Mouse (Mus musculus) MEL (cell line): ENCODE measurements at regions not wholly inside any gene's neighbourhood (a gene's known extent, or its start where the extent isn't known, plus 50 kb on each side); places are given as distances from the start of the nearest gene placed in this dataset.

Experiments
- DNase-seq: peaks from one replicate; pipeline ENCODE4 v3.0.0; 2011; ENCODE audit warnings: low read depth, low spot score
- H3K27ac ChIP-seq: 2 replicates; pipeline ENCODE4 v1.5.1; 2012; ENCODE audit warnings: low read depth, mild to moderate bottlenecking, control low read depth, low read length, moderate library complexity; ENCODE audit not compliant: control insufficient read depth
- H3K27me3 ChIP-seq, 2 experiments: fragments of 150-350 bp in 1 of 2; sonication (generic) in 1 of 2; 2 replicates each; pipeline ENCODE4 v1.6.1; 2012; ENCODE audit warnings: low read length in 2 of 2, mild to moderate bottlenecking in 2 of 2, improper control_type of control experiment in 1 of 2, moderate library complexity in 1 of 2; ENCODE audit not compliant: insufficient read depth in 2 of 2, control insufficient read depth in 1 of 2
- H3K36me3 ChIP-seq, 2 experiments: 2 replicates each; pipeline ENCODE4 v1.6.1; 2012 to 2014; ENCODE audit warnings: low read length in 2 of 2, improper control_type of control experiment in 1 of 2, inconsistent platforms in 1 of 2, mild to moderate bottlenecking in 1 of 2; ENCODE audit not compliant: insufficient read depth in 2 of 2, control insufficient read depth in 1 of 2
- H3K4me1 ChIP-seq, 2 experiments: fragments of 150-350 bp in 1 of 2; sonication (generic) in 1 of 2; 2 replicates each; pipeline ENCODE4 v1.6.1; 2012; ENCODE audit warnings: low read length in 2 of 2, improper control_type of control experiment in 1 of 2, mild to moderate bottlenecking in 1 of 2; ENCODE audit not compliant: insufficient read depth in 2 of 2, control insufficient read depth in 1 of 2
- H3K4me3 ChIP-seq, 2 experiments: fragments of 150-350 bp in 1 of 2; sonication (generic) in 1 of 2; 2 replicates each; pipeline ENCODE4 v1.5.1; 2012; ENCODE audit warnings: low read depth in 2 of 2, low read length in 2 of 2, mild to moderate bottlenecking in 2 of 2, moderate library complexity in 2 of 2, control low read depth in 1 of 2, improper control_type of control experiment in 1 of 2; ENCODE audit not compliant: control insufficient read depth in 1 of 2, insufficient read depth in 1 of 2
- H3K79me2 ChIP-seq: 2 replicates; pipeline ENCODE4 v1.6.1; 2012; ENCODE audit warnings: mild to moderate bottlenecking, low read length, moderate library complexity; ENCODE audit not compliant: control insufficient read depth, poor library complexity, insufficient read depth
- H3K9ac ChIP-seq: 2 replicates; pipeline ENCODE4 v1.6.1; 2012; ENCODE audit warnings: low read depth, mild to moderate bottlenecking, control low read depth, low read length, moderate library complexity; ENCODE audit not compliant: control insufficient read depth, poor library complexity, severe bottlenecking
- H3K9me3 ChIP-seq: fragments of 150-350 bp; sonication (generic); replicated peaks from 2 replicates; pipeline ENCODE4 v1.6.1; 2012; ENCODE audit warnings: mild to moderate bottlenecking, low read length, improper control_type of control experiment, moderate library complexity; ENCODE audit not compliant: insufficient read depth
- BHLHE40 ChIP-seq: IDR thresholded peaks from 2 replicates; pipeline ENCODE4 v1.6.1; 2012; ENCODE audit warnings: low read depth, mild to moderate bottlenecking, inconsistent platforms, low read length, improper control_type of control experiment, borderline replicate concordance
- CHD2 ChIP-seq: IDR thresholded peaks from 2 replicates; pipeline ENCODE4 v1.6.1; 2011; ENCODE audit warnings: low read length, improper control_type of control experiment
- CTCF ChIP-seq, 3 experiments: IDR thresholded peaks in 2 of 3; conservative IDR thresholded peaks in 1 of 3; 2 replicates each; pipeline ENCODE4 v1.5.1; 2011 to 2012; ENCODE audit warnings: low read length in 3 of 3, low read depth in 2 of 3, mild to moderate bottlenecking in 2 of 3, improper control_type of control experiment in 1 of 3, inconsistent platforms in 1 of 3, mixed read lengths in 1 of 3, moderate library complexity in 1 of 3; ENCODE audit not compliant: control insufficient read depth in 1 of 3, insufficient read depth in 1 of 3, poor library complexity in 1 of 3, severe bottlenecking in 1 of 3
- ELF1 ChIP-seq: IDR thresholded peaks from 2 replicates; pipeline ENCODE4 v1.6.1; 2014; ENCODE audit warnings: low read depth, mild to moderate bottlenecking, inconsistent platforms, low read length, improper control_type of control experiment, moderate library complexity
- EP300 ChIP-seq, 2 experiments: IDR thresholded peaks; 2 replicates each; pipeline ENCODE4 v1.6.1; 2011; ENCODE audit warnings: improper control_type of control experiment in 2 of 2, low read length in 2 of 2, low read depth in 1 of 2, mild to moderate bottlenecking in 1 of 2
- ETS1 ChIP-seq: IDR thresholded peaks from 2 replicates; pipeline ENCODE4 v1.6.1; 2012; ENCODE audit warnings: low read depth, mild to moderate bottlenecking, inconsistent platforms, low read length, improper control_type of control experiment, moderate library complexity
- GABPA ChIP-seq: IDR thresholded peaks from 2 replicates; pipeline ENCODE4 v1.6.1; 2012; ENCODE audit warnings: low read depth, mild to moderate bottlenecking, inconsistent platforms, low read length, improper control_type of control experiment, moderate library complexity
- JUND ChIP-seq: IDR thresholded peaks from 2 replicates; pipeline ENCODE4 v1.6.1; 2011; ENCODE audit warnings: low read depth, mild to moderate bottlenecking, improper control_type of control experiment, low read length
- MEF2A ChIP-seq: IDR thresholded peaks from 2 replicates; pipeline ENCODE4 v1.6.1; 2014; ENCODE audit warnings: low read depth, mild to moderate bottlenecking, inconsistent platforms, low read length, improper control_type of control experiment; ENCODE audit not compliant: poor library complexity, insufficient replicate concordance, severe bottlenecking; ENCODE audit errors: extremely low read depth
- MXI1 ChIP-seq: IDR thresholded peaks from 2 replicates; pipeline ENCODE4 v1.6.1; 2011; ENCODE audit warnings: mild to moderate bottlenecking, low read depth, low read length, improper control_type of control experiment
- MYB ChIP-seq: IDR thresholded peaks from 2 replicates; pipeline ENCODE4 v1.6.1; 2011; ENCODE audit warnings: mild to moderate bottlenecking, low read depth, low read length, improper control_type of control experiment
- MYC ChIP-seq: IDR thresholded peaks from 2 replicates; pipeline ENCODE4 v1.6.1; 2011; ENCODE audit warnings: low read depth, mild to moderate bottlenecking, low read length, improper control_type of control experiment, moderate library complexity
- NRF1 ChIP-seq: IDR thresholded peaks from 2 replicates; pipeline ENCODE4 v1.6.1; 2014; ENCODE audit warnings: low read depth, mild to moderate bottlenecking, inconsistent platforms, low read length, improper control_type of control experiment, moderate library complexity; ENCODE audit not compliant: poor library complexity, insufficient read depth, severe bottlenecking
- POLR2A ChIP-seq, 2 experiments: IDR thresholded peaks; 2 replicates each; pipeline ENCODE4 v1.6.1; 2011 to 2012; ENCODE audit warnings: low read length in 2 of 2, mild to moderate bottlenecking in 2 of 2, control low read depth in 1 of 2, improper control_type of control experiment in 1 of 2, low read depth in 1 of 2, moderate library complexity in 1 of 2; ENCODE audit not compliant: control insufficient read depth in 1 of 2, insufficient read depth in 1 of 2, poor library complexity in 1 of 2
- RCOR1 ChIP-seq: IDR thresholded peaks from 2 replicates; pipeline ENCODE4 v1.6.1; 2012; ENCODE audit warnings: low read depth, mild to moderate bottlenecking, inconsistent platforms, low read length, improper control_type of control experiment
- SIN3A ChIP-seq: IDR thresholded peaks from 2 replicates; pipeline ENCODE4 v1.6.1; 2012; ENCODE audit warnings: low read length, improper control_type of control experiment, inconsistent platforms
- SMC3 ChIP-seq: IDR thresholded peaks from 2 replicates; pipeline ENCODE4 v1.6.1; 2011; ENCODE audit warnings: low read depth, low read length, improper control_type of control experiment
- TAL1 ChIP-seq: IDR thresholded peaks from 2 replicates; pipeline ENCODE4 v1.6.1; 2012; ENCODE audit warnings: mild to moderate bottlenecking, inconsistent platforms, low read length, moderate library complexity, mixed read lengths
- TBP ChIP-seq: IDR thresholded peaks from 2 replicates; pipeline ENCODE4 v1.8.0; 2011; ENCODE audit warnings: low read depth, low read length, improper control_type of control experiment
- UBTF ChIP-seq: IDR thresholded peaks from 2 replicates; pipeline ENCODE4 v1.6.1; 2012; ENCODE audit warnings: low read depth, mild to moderate bottlenecking, inconsistent platforms, low read length, improper control_type of control experiment, moderate library complexity, borderline replicate concordance; ENCODE audit not compliant: insufficient read depth
- USF1 ChIP-seq: IDR thresholded peaks from 2 replicates; pipeline ENCODE4 v1.6.1; 2014; ENCODE audit warnings: low read depth, mild to moderate bottlenecking, inconsistent platforms, low read length, improper control_type of control experiment, moderate library complexity
- USF2 ChIP-seq, 2 experiments: IDR thresholded peaks; 2 replicates each; pipeline ENCODE4 v1.6.1; 2011 to 2012; ENCODE audit warnings: improper control_type of control experiment in 2 of 2, low read length in 2 of 2, borderline replicate concordance in 1 of 2, inconsistent platforms in 1 of 2, low read depth in 1 of 2, mild to moderate bottlenecking in 1 of 2; ENCODE audit not compliant: insufficient read depth in 1 of 2
- ZKSCAN1 ChIP-seq: IDR thresholded peaks from 2 replicates; pipeline ENCODE4 v1.6.1; 2012; ENCODE audit warnings: low read depth, mild to moderate bottlenecking, inconsistent platforms, low read length, improper control_type of control experiment, moderate library complexity
- ZMIZ1 ChIP-seq: IDR thresholded peaks from 2 replicates; pipeline ENCODE4 v1.6.1; 2012; ENCODE audit warnings: low read depth, mild to moderate bottlenecking, inconsistent platforms, low read length, improper control_type of control experiment, moderate library complexity
- ZNF384 ChIP-seq: IDR thresholded peaks from 2 replicates; pipeline ENCODE4 v1.6.1; 2012; ENCODE audit warnings: low read depth, mild to moderate bottlenecking, inconsistent platforms, low read length, improper control_type of control experiment

DNA sequence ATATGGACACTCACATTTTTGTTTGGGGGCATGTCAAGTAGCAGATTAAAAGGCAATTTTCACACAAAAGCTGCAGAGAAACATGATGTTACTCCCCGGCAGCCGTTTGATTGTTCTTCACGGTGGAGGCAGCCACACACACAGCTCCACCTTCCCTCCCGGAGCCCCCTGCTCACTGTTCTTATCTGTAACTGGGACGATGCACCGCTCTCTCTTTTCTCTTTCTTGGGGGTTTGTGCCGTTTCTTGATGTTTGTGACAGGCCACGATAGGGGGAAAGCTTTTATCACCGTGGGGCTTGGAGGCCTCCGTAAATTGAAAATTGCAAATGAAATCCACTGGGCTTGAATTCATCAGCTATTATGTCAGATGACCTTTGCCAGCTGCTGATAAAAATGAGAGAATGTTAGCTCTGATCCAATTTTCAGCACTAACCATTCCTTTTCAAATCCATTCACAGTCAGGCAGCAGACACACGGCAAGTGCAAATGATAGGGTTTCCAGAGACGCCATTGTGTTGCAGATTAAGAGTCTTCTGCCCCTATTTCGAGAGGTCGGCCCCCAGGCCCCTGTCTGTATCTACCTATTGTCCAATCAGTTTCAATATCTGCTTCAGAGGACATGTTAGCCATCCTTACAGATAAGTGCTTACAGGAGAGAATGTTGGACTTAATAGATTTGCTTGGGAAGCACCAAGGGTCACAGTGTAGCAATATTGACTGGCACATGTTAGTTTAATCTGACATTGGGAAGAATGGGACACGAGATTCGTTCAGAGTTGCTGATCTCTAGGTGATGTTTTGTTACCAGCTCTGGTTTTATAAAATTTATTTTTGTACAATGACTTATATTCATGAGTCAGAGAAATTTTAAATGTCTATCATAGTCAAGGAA, 168.1 kb upstream of the Sox2 start:
- H3K27ac ChIP-seq, result no peak overlapping the region

GRCm38 (mm10) chr3:34481314-34481713, 168.9 kb upstream of the Sox2 start:
- no peak for TF ChIP-seq NRF1
- TF ChIP-seq TBP, result no peak
- no peak for TF ChIP-seq USF1
- TF ChIP-seq GABPA, result no peak
- TF ChIP-seq ETS1, result no peak
- no peak for TF ChIP-seq RCOR1
- TF ChIP-seq CHD2, result no peak
- TF ChIP-seq MYC, result no peak
- TF ChIP-seq TAL1, result no peak
- TF ChIP-seq BHLHE40, result no peak
- no peak for TF ChIP-seq MYB
- TF ChIP-seq POLR2A (IDR thresholded peaks at IDR 0.05; ENCODE audit: control insufficient read depth in 1 of 2, insufficient read depth in 1 of 2, low read depth in 1 of 2, low read length in 2 of 2, poor library complexity in 1 of 2), result no peak
- TF ChIP-seq USF2 (IDR thresholded peaks at IDR 0.05; ENCODE audit: borderline replicate concordance in 1 of 2, insufficient read depth in 1 of 2, low read depth in 1 of 2, low read length in 2 of 2), result no peak
- TF ChIP-seq MEF2A, result no peak
- H3K4me3 ChIP-seq, result no peak overlapping the region
- no peaks in the 10 kb centered on the region for H3K79me2 ChIP-seq
- H3K27me3 ChIP-seq, result no peaks in the 10 kb centered on the region
- H3K36me3 ChIP-seq, result no peaks in the 10 kb centered on the region
- no peak overlapping the region for H3K27ac ChIP-seq
- H3K9ac ChIP-seq, result no peak overlapping the region
- no peaks in the 10 kb centered on the region for H3K9me3 ChIP-seq
- H3K4me1 ChIP-seq, result no peaks in the 10 kb centered on the region
- DNase-seq, result no peak

More for the DNA sequence above, 168.1 kb upstream of the Sox2 start:
- H3K4me1 ChIP-seq, result no peaks in the 10 kb centered on the region
- TF ChIP-seq POLR2A (IDR thresholded peaks at IDR 0.05; ENCODE audit: control insufficient read depth in 1 of 2, insufficient read depth in 1 of 2, low read depth in 1 of 2, low read length in 2 of 2, poor library complexity in 1 of 2) (no peak), ZMIZ1 (no peak), CHD2 (no peak), TAL1 (no peak), RCOR1 (no peak), MXI1 (no peak), ELF1 (no peak), SIN3A (no peak), NRF1 (no peak), CTCF (IDR thresholded peaks at IDR 0.05 in 2 of 3, conservative IDR thresholded peaks at IDR 0.05 in 1 of 3; ENCODE audit: control insufficient read depth in 1 of 3, insufficient read depth in 1 of 3, low read depth in 2 of 3, low read length in 3 of 3, poor library complexity in 1 of 3, severe bottlenecking in 1 of 3) (no peak), ZKSCAN1 (no peak), ZNF384 (no peak), SMC3 (no peak), UBTF (no peak), EP300 (IDR thresholded peaks at IDR 0.05; ENCODE audit: low read depth in 1 of 2, low read length in 2 of 2) (no peak), MYB (no peak), JUND (no peak)
- no peak overlapping the region for H3K4me3 ChIP-seq
- H3K9me3 ChIP-seq, result no peaks in the 10 kb centered on the region
- H3K27me3 ChIP-seq, result no peaks in the 10 kb centered on the region
- H3K79me2 ChIP-seq, result no peaks in the 10 kb centered on the region
- no peak for DNase-seq
- H3K36me3 ChIP-seq, result no peaks in the 10 kb centered on the region
- no peak overlapping the region for H3K9ac ChIP-seq
